ENCODE assay signal across 8 mouse cellular contexts in genomic region chr2:24521430-24522226, GRCm38 (mm10). TPM values are rescaled to one million over a fixed set of nuclear protein-coding genes. Genes with fewer than 3 reads are reported as not detected.
A peak's percentile ranks its signal among the peaks of the same experiment; 100 is the strongest.
DNase-seq lines count a peak whose midpoint lies in the region; ATAC-seq and TF ChIP-seq lines count a peak whose summit lies in the region.

No protein-coding gene starts in this region.

- 1% methylated on average over 32 of the region's 33 CpGs for WGBS in heart, embryonic 14.5 days
- WGBS in hindbrain, embryonic 10.5 days: under 1% methylated on average over 33 of the region's 33 CpGs
- under 1% methylated on average over 33 of the region's 33 CpGs for WGBS in limb, embryonic 11.5 days

- 0 out of 2 replicates have a peak, but pooled peaks cover 3% of the 10 kb centered on the region for H3K27me3 ChIP-seq in heart, embryonic 14.5 days (ENCODE audit: control insufficient read depth, insufficient read depth, low read length)
- peaks cover 34% of the 10 kb centered on the region for H3K27me3 ChIP-seq in hindbrain, embryonic 10.5 days (ENCODE audit: insufficient read depth, poor library complexity, severe bottlenecking)
- no peaks in the 10 kb centered on the region for H3K27me3 ChIP-seq in limb, embryonic 11.5 days (ENCODE audit: control insufficient read depth, insufficient read depth, low read length)

- no peak for TF ChIP-seq CTCF in brain, embryonic 14.5 days (IDR thresholded peaks at IDR 0.05; ENCODE audit: borderline replicate concordance, extremely low read depth, insufficient read depth, insufficient read length)

- no peak for DNase-seq in heart, adult 9 months (ENCODE audit: low spot score in 2 of 2)
- DNase-seq in brain, embryonic 14.5 days (ENCODE audit: low read depth): peak; percentile 87
- DNase-seq in hindbrain, embryonic 10.5 days (ENCODE audit: low spot score): peak; percentile 81
- DNase-seq in limb, embryonic 11.5 days (ENCODE audit: low spot score): peak; percentile 85
- DNase-seq in neural tube, embryonic 10.5 days (ENCODE audit: extremely low spot score, low spot score): peak; percentile 83
- no peak for DNase-seq in spleen, adult 18-20 months
- DNase-seq in urinary bladder, postnatal 36 days (ENCODE audit: low spot score in 2 of 2): no peak

- no peak for ATAC-seq in heart, embryonic 14.5 days (ENCODE audit: insufficient number of reproducible peaks, insufficient read depth, low FRiP score, low read depth)
- ATAC-seq in limb, embryonic 11.5 days (ENCODE audit: insufficient number of reproducible peaks, low FRiP score, low TSS enrichment, low read depth): peak; percentile 87

- H3K9ac ChIP-seq in heart, embryonic 14.5 days (ENCODE audit: low read length): peak overlapping the region; percentile 64
- peak overlapping the region; percentile 34 for H3K9ac ChIP-seq in limb, embryonic 11.5 days (ENCODE audit: low read length)

- H3K4me3 ChIP-seq in heart, embryonic 14.5 days (ENCODE audit: control insufficient read depth in 1 of 2, insufficient read depth in 1 of 2, low read depth in 1 of 2, low read length in 2 of 2): peak overlapping the region; percentile 46 to 54
- H3K4me3 ChIP-seq in hindbrain, embryonic 10.5 days: peak overlapping the region; percentile 61
- H3K4me3 ChIP-seq in limb, embryonic 11.5 days (ENCODE audit: low read depth, low read length): peak overlapping the region; percentile 32

- H3K9me3 ChIP-seq in heart, embryonic 14.5 days (ENCODE audit: control insufficient read depth, low read length): no peaks in the 10 kb centered on the region
- H3K9me3 ChIP-seq in hindbrain, embryonic 10.5 days: no peaks in the 10 kb centered on the region
- H3K9me3 ChIP-seq in limb, embryonic 11.5 days (ENCODE audit: control insufficient read depth, low read length): no peaks in the 10 kb centered on the region

- peak overlapping the region; percentile 82 for H3K4me2 ChIP-seq in heart, embryonic 14.5 days (ENCODE audit: low read length)
- peak overlapping the region; percentile 70 for H3K4me2 ChIP-seq in limb, embryonic 11.5 days (ENCODE audit: low read depth, severe bottlenecking)

- H3K36me3 ChIP-seq in heart, embryonic 14.5 days (ENCODE audit: control insufficient read depth, insufficient read depth, low read length): no peaks in the 10 kb centered on the region
- no peaks in the 10 kb centered on the region for H3K36me3 ChIP-seq in hindbrain, embryonic 10.5 days
- H3K36me3 ChIP-seq in limb, embryonic 11.5 days (ENCODE audit: control insufficient read depth, insufficient read depth, low read length): no peaks in the 10 kb centered on the region

- 0 out of 4 replicates have a peak, but pooled peaks cover 0 to 5% of the 10 kb centered on the region in 2 experiments for H3K4me1 ChIP-seq in heart, embryonic 14.5 days (ENCODE audit: control insufficient read depth in 2 of 2, insufficient read depth in 2 of 2, low read length in 2 of 2)
- H3K4me1 ChIP-seq in hindbrain, embryonic 10.5 days (replicated peaks): peaks cover 22% of the 10 kb centered on the region
- H3K4me1 ChIP-seq in limb, embryonic 11.5 days (ENCODE audit: control insufficient read depth, insufficient read depth, low read length): 0 out of 2 replicates have a peak, but pooled peaks cover 3% of the 10 kb centered on the region

- TF ChIP-seq POLR2A in brain, embryonic 14.5 days (IDR thresholded peaks at IDR 0.05; ENCODE audit: borderline replicate concordance, extremely low read depth, insufficient read depth, insufficient read length, poor library complexity, severe bottlenecking): no peak

- no peak overlapping the region for H3K27ac ChIP-seq in heart, embryonic 14.5 days (replicated peaks in 1 of 2; ENCODE audit: control insufficient read depth in 1 of 2, insufficient read depth in 1 of 2, low read depth in 2 of 2, low read length in 2 of 2)
- peak overlapping the region; percentile 87 for H3K27ac ChIP-seq in hindbrain, embryonic 10.5 days
- 0 out of 2 replicates have a peak overlapping the region, but pooled peaks have one; percentile 45 for H3K27ac ChIP-seq in limb, embryonic 11.5 days (replicated peaks; ENCODE audit: low read depth, low read length)

RNA-seq across cellular contexts. Expression of gene Pax8, which starts 46.2 kb away (rescaled TPM):
- polyA plus RNA-seq in heart, embryonic 14.5 days (2014; fragmentation: Nextera tagmentation; extraction: Ambion mirVana): not detected in 2 replicates
- 1.9 and 9.4 TPM in 2 replicates for polyA plus RNA-seq in brain, embryonic 14.5 days (2012; rRNA removed)
- 10.2 and 23.7 TPM in 2 replicates for polyA plus RNA-seq in hindbrain, embryonic 10.5 days (2016; fragmentation: Nextera tagmentation; extraction: Ambion mirVana)
- polyA plus RNA-seq in limb, embryonic 11.5 days (2014; fragmentation: Nextera tagmentation; extraction: Ambion mirVana): not detected in 2 replicates

Comparison
In these comparisons a context has a peak if more than half of its experiments do, and no peak if none do; other contexts are left out.
1. H3K27ac ChIP-seq: peak in hindbrain, embryonic 10.5 days (single experiment) and limb, embryonic 11.5 days (single experiment); none in heart, embryonic 14.5 days (0 of 2).
2. DNase-seq: peak in brain, embryonic 14.5 days (single experiment), hindbrain, embryonic 10.5 days (single experiment), limb, embryonic 11.5 days (single experiment) and neural tube, embryonic 10.5 days (single experiment); none in heart, adult 9 months (0 of 2), spleen, adult 18-20 months (0 of 2) and urinary bladder, postnatal 36 days (0 of 2).
3. Peak in every context shown above with its lines, with median percentiles within 50 percentile points of each other: H3K4me3 ChIP-seq.